Mouse (Mus musculus) mouse embryonic stem cell (cell line): ENCODE data around the gene Gm20388.

Source experiments
- in situ Hi-C, 2 experiments: fragments of 300-500 bp; cut with MboI; formaldehyde crosslinking; loops; 1 replicate in 1 of 2; 3 replicates in 1 of 2; pipeline ENCODE4 v1.14.3; 2019 to 2020; ENCODE audit warnings: low sequenced_read_pairs in 2 of 2, low pct_unique_long_range_greater_than_20kb in 1 of 2, mixed read lengths in 1 of 2; ENCODE audit not compliant: unreplicated experiment in 1 of 2

The Gm20388 gene

DNA sequence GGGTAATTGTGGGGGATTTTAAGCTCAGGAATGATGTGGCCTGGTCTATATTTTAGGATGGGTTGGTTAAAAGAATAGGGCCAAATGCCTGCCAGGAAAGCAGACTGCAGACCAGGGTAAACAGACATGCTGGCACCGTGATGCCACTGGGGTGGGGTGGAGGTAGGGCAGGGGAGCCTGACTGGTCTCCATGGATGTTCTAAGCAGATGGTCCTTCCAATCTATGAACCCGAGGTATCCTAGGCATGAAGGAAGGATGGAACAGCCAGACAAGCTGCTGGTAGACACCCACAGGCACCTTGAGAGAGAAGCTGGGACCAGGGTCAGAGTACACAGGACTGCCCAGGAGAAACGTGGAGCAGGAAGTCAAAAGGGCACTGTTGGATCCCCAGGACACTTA lies 3936.9 kb downstream of the Gm20388 start:
- in situ Hi-C loops, result no loop called here

DNA sequence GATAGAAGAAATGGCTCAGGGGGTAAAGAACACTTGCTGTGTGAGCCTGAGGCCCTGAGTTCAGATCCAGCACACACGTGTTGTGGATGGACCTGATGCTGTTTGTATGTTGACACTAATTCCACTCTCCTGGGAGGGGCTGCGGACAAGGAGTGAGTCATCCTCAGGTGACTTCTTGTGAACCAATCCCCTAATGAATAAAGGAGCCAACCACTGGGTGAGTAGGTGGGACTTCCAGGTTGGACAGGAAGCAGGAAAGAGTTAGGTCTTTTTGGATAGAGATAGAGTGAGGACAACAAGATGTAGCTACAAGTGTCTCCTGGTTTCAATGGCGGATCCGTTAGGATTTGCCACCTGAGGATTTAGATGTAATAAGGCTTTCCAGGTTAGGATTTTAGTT lies 3938.7 kb downstream of the Gm20388 start:
- in situ Hi-C loops, result no loop called here

DNA sequence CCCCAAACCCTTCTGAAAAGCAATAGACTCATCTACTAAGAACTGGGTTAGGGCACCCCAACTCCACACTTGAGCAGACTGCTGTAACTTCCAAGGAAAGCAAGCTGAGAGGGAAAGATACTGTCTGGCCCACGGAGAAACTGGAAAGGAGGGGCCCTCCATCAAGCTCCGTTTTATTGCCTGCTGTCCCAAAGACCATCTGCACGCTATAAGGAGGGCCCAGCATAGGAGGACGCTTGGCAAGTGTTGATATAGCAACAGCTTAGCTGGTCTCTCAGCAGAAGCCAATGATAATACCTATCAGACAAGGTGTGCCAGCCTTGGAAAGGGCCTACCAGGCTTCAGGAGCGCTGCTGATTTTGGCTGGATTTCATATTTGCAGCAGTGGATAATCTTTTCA lies 3940.9 kb downstream of the Gm20388 start:
- in situ Hi-C loops, result no loop called here

DNA sequence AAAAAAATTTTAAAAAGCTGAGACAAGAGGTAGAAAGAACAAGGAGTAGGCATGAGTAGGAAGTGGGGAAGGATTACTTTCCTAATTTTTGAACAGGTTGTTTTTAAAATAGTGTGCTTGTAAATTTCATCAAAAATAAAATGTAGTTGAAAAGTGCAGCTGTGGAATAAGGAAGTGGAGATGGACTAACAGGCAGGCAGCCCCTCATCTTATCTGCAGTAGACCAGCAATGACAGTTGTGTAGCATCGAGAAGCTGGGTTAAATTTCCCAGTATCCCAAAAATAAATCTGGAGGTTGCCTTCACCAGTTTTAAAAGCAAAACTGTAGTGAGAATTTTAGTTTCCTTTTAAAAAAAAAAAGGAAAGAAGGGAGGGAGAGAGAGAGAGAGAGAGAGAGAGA lies 3943.6 kb downstream of the Gm20388 start:
- in situ Hi-C loops, result no loop called here

DNA sequence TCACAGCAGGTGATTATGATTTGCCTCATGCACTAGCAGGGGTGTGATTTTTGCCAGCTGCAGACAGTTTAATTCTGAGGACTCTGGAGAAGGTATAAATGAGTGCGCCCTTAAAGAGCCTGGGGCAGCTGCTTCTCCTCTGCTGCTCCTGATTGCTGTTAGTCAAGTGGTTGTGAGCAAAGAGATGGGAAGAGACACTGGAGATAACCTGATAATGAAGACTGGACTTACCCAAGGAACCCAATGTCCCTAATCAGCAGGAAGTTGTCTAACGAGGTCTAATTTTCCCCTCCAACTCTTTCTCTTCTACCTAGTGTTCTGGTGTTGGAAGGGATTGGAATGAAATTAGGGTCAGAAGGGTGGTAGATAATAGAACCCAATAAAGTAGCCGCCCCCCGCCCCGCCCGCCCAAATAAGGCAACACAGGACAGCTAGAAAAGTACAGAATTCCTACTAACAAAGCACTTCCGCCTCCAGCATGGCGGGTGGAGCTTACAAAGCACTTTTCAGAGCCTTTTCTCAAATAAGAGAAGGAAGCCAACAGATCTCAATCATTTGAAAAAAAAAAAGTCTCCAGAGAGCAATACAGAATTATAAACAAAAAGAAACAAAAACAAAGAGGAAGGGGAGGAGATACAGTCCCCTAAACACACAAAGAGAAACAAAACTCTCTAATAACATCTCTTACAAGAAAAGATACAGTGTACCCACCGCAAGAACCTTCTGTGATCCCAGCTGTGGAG lies 3944.3 kb downstream of the Gm20388 start:
- in situ Hi-C loops, result no loop called here

DNA sequence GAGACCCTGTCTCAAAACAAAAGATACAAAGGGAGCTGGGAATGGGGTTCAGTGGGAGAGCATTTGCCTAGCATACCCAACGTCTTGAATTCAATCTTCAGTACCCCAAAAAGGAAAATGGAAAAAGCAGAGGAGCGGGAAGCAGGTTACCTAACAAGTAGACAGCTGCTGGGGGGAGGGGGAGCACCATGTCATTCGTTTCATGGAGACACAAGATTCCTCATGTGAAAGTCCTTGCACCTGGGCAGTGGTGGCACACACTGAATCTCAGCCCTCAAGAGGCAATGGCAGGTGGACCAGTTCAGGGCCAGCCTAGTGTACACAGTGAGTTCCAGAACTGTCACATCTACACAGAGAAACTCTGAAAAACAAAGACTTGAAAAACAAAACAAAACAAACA lies 3946.7 kb downstream of the Gm20388 start:
- in situ Hi-C loops, result no loop called here

DNA sequence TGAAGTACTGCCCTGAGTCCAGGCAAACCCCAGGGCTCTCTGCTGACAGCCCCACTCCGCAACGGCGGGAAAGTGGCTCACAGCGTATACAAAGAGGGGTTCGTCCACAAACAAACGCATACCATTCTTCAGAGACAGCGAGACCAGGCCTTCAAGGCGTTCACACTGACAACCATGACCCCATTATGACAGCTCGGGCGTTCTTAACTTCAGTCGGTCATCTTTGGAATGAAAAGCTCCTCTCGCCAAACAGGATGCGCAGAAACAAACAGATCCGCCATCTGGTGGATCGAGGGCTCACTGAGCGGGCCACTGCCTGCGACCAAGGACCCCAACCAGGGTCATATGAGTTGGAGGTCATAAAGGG lies 3947.9 kb downstream of the Gm20388 start:
- in situ Hi-C loops, result no loop called here

DNA sequence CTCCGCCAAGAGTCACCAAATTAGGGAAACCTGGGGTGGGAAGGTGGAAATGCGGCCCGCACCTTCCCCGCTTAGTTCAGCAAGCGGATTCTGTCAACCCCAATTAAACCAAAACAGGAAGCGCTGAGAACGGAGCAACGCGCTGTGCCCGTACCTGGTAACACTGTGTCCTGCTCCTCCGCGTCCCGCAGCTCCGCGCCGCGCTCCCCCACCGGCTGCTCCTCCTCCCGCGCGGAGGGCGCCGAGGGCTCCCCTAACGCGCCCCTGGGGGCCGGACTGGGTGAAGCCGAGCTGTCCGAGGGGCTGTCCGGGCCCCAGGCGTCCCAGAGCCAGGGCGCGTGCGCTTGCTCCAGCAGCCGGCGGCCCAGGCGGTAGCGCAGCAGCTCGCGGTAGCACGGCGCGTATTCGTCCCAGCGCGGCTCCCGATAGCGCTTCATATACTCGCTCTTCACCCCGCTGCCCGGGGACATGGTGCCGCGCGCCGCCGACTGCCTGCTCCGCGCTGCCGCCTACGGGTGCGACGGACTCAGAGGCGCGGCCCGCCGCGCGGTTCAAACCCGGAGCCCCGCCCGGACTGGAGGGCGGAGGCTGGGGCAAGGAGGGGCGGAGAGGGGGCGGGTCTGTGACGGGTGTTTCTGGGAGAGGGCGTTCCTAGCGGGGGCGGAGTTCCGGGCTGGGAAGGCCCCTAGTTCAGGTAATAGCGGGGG lies 3948.5 kb downstream of the Gm20388 start:
- in situ Hi-C loops, result no loop called here

DNA sequence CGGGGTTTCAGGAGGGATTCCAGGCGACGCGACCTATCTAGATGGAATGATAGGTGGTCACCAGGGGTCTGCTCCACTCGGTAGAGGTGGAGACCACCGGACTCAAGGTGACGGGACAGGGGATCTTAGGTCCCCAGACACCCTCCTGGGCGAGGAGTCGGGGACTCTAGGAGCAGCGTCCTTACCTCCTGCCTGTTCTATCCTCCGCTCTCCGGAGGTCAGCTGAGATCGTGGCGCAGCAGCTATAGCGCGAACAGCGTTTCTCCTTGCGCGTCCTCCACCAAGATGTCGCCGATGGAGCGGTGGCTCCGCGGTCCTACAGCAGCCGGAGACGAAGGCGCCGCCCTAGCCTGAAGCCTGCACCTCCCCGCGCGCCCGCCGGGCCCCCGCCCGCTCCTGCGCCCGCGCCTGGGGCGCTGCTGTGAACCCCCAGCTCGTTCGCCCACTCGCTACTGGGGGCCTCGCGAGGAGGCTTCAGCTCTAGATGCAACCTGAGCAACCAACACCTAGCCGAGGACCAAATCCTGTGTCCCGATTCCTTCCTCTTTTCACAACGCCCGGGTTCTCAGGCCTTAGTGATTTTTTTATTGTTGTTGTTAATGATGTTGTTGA lies 3949.1 kb downstream of the Gm20388 start, which contains the start of gene Ccsap:
TSS of gene Ccsap (minus strand) at position 562 of the 612 bp plus-strand sequence.
- in situ Hi-C loops, result no loop called here

DNA sequence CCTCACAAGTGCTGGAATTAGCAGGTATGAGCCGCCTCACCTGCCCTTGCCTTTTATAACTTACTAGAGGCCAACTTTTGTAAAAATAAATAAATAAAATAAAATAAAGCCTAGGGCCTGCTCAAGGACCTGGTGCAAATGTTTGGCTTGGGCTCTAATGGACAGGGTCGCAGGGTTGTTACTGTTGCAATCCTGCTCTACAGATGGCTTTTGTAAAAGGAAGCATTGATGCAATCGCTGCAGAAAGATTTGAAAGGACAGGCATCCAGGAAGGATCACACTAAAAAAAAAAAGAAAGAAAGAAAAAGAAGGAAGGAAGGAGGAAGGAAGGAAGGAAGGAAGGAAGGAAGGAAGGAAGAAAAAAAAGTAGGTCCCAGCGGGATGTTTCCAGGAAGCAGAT lies 3949.7 kb downstream of the Gm20388 start:
- in situ Hi-C loops, result no loop called here

DNA sequence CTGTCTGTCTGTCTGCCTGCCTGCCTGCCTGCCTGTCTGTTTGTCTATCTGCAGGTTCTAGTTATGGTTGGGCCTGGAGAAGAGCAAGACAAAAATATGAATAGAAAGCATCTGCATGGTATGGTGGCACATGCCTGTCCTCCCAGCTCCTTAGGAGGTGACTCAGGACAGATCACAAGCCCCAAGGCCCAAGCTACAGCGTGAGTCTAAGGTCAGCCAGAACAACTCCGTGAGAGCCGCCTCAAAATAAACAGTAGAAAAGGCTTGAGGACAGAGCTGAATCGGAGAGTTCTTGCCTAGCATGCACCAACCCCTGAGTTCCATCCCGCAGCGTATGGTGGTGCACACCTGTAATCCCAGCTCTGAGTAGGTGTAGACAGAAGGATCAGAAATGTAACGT lies 3955.1 kb downstream of the Gm20388 start:
- in situ Hi-C loops, result no loop called here

DNA sequence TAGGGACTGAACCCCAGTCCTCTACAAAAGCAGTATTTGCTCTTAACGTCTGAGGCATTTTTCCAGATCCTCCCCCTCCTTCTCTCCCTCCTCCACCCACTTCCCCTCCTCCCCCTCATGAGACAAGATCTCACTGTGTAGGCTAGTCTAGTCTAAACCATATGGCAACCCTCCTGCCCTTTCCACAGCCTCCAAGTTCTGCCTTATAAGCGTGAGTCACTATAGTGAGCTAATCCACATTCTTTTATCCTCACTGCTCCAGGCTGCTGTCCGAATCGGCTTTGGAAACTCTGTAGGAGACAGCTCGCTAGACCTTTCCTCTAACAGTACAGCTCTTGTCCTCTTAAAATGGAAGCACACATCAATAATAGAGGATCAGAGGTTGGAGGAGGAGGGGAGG lies 3956.3 kb downstream of the Gm20388 start:
- in situ Hi-C loops, result no loop called here

DNA sequence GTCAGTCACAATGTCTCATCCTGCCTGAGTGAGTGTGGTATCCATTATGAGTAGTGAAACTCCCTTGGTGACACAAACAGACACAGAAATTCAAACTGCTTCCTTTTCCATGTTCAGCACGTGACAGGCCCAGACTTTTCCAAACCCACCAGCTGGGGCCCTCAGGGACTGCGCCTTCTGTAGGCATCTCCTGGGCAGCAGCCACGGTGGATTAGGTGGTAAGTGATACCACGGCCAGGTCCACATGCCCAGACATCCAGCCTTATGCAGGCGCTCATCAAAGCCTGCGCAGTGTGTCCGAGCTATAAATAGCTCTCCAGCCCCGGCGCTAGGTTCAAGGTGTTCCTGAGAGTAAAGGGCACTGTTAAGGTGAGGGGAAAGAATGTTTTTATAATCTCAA lies 3961.4 kb downstream of the Gm20388 start:
- in situ Hi-C loops, result no loop called here

DNA sequence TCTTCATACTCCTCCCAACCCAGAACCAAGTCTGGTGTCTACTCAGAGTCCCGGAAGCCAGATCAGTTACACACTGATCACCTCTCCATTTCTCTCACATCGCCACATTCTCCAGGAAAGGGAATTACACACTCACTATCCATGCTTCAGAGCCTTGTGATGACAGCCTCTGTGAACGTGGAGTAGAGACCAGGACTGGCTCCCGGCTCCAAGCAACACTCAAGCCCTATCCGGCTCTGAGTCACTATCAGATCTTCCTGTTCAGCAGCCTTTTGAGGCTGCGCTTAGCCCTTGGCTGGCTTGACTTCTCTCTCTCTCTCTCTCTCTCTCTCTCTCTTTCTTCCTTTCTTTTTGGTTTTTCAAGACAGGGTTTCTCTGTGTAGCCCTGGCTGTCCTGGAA lies 3962.7 kb downstream of the Gm20388 start:
- in situ Hi-C loops, result no loop called here

DNA sequence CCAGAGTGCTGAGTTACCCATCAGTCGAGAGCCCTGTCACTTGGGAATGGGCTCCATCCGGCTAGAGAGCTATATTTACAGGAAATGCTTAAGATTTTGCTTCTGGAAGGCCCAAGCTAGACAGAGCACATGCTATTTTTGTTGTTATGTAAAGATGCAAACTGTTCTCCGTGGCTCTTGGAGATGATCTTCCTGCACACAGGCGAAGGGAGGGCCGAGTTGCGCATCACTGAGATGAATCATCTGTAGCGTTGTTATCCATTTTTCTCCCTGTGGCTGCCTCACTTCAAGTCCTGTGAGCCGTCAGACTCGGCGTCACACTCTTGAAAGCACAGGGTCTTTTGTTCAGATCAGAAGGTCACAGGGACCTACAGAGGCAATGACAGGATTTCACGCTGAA lies 3963.7 kb downstream of the Gm20388 start:
- in situ Hi-C loops, result no loop called here

DNA sequence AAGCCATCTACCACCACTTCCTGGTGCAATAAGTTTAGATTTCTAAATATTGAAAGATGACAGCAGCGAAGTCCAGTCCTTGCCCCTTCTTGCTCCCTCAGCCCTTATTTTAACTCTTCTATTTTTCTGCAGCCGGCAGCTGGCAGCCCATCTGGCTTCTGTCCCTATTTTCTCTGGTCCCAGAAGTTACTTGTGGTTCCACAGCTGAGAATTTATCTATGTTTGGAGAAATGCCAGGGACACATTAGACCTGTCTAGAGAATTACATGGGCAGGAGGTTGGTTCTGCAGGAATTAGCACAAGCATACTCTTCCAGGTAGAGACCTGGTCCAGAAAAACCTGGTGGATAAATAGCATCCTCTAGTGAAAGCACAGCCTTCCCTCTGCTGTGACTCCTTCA lies 3967.2 kb downstream of the Gm20388 start:
- in situ Hi-C loops, result no loop called here

DNA sequence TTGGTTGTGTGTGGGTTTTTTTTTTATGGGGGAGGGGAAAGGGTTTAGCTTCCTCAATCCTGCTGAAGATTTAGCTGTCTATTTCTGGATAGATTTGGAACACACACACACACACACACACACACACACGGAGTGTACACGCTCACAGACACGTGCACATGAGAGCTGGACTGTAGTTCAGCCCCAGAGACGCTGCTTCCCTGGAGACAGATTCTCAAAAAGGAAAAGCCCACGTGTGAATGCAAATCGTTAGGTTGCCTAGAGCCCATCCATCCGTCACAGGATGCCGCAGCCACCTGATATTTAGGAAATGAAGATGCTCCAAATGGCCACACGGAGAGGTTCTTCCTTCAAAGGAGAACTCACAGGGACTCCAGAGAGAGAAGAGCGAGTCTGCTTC lies 3969.6 kb downstream of the Gm20388 start:
- in situ Hi-C loops, result no loop called here

DNA sequence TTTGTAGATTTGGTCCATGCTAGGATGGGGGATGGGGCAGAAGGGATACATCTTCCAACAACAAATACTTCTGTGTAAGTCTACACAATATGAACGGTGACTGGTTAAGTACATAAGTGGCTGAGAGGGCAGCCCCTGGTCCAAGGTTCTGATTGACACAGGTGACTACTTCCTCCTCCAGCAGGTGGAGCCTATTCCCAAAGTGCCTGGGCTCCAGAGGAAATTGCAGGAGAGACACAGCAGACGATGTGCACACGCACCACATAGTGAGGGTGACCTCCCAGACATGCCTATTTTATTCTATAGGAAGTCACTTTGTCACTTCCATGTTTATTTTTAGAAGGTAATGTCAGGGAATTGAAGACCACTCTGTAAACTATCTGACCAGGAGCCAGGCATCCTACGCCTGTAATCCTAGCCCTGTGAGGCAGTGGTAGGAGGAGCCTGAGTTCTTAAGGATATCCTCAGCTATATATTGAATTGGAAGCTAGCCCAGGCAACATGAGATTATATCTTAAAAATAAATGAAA lies 3970.2 kb downstream of the Gm20388 start:
- in situ Hi-C loops, result no loop called here

DNA sequence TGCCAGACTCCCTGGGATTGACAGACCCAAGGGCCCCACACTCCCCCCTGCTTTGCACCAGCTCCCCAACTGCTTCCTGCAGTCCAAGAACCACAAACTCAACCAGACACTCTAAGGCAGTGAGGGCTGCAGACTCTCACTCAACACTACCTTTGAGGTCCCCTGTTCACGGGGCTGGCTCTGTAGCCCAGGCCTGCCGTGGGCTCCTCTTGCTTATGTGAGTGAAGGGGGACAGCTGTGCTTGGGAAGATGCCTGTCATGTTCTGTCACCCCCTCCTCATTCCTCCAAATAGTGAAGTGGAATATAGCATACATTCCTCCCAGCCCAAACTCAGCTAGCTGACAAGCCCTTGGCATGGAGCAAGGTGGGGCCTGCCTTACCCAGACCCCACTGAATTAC lies 3971.8 kb downstream of the Gm20388 start:
- in situ Hi-C loops, result no loop called here

DNA sequence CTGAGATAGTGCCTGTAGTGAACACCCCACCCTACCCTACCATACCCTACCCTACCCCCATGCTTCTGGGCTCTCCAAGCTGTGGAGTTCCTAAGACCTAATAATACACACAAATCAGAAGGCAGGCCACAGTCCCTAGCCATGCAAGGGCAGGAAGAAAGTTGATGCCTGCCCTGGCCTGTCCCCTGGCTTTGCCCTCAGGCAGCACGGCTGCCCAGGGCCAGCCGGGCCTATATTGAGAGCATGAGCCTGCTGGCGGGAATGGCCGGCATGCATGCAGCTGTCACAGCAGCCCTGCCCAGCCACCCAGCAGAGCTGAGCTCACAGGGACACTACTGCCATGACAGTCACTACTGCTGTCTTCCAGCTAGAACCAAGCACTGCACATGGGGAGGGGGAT lies 3972.5 kb downstream of the Gm20388 start:
- in situ Hi-C loops, result no loop called here
